Mouse (Mus musculus): ENCODE data around the gene Lrp1. TPM values are rescaled to one million over a fixed set of nuclear protein-coding genes. Genes with fewer than 3 reads are reported as not detected.

Gene Lrp1
- total and polyA plus RNA-seq, 3 experiments = 0.39 to 0.42 TPM; not detected in 1

DNA sequence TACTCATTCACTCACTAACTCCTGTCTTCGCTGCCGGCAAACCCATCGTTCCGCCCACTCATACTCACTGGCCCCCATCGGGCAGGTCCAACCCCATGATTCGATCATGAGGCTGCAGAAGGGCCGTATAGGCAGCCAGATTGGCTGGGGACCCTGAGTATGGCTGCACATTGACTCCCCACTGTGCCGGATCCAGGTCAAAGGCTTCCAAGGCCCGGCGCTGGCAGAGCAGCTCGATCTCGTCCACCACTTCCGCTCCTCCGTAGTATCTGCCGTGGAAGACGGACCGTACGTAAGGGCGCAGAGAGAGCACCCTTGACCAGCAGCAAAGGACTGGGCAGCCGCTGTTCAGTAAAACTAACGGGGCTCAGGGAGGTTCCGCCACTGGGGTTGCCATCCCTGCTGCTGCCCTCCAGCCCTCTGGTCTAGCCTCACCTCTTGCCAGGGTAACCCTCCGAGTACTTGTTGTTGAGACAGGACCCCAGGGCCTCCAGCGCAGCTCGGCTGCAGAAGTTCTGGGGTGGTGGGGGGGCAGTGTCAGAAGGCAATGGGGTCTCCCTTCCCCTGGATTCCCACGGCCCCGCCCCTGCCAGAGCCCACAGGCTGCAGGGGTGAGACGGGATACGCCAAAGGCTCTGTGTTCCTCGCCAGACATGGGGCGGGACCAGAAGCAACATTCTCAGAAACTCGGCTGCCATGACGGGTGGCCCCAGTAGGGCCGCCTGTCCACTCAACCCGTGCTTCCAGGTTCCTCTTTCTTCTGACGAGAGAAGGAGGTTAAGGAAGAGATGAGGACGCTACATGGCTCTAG lies 100.8 kb downstream of the Lrp1 start:
- Histone ChIP-seq H3K4me1 (ENCODE audit: control insufficient read depth in 1 of 2, insufficient read depth in 2 of 2, low read length in 2 of 2) (peaks cover 2 to 32% of the 10 kb centered on the region in 2 experiments; a peak in 3 of 4 replicates), H3K36me3 (ENCODE audit: control insufficient read depth in 1 of 2, insufficient read depth in 2 of 2, low read length in 2 of 2) (peaks cover 0 to 24% of the 10 kb centered on the region in 2 experiments; a peak in 3 of 4 replicates), H3K9me3 (replicated peaks; ENCODE audit: insufficient read depth, low read length) (no peaks in the 10 kb centered on the region), H3K27me3 (ENCODE audit: control insufficient read depth in 1 of 2, insufficient read depth in 2 of 2, low read length in 2 of 2) (no peaks in the 10 kb centered on the region), H3K9ac (ENCODE audit: control insufficient read depth, low read depth, low read length, poor library complexity, severe bottlenecking) (peak overlapping the region; percentile 96), H3K27ac (ENCODE audit: control insufficient read depth, low read depth, low read length) (peak overlapping the region; percentile 97; the same call in 1 of the 2 replicates), H3K79me2 (ENCODE audit: control insufficient read depth, insufficient read depth, low read length, poor library complexity) (peaks cover 29% of the 10 kb centered on the region), H3K4me3 (ENCODE audit: control insufficient read depth in 1 of 2, insufficient read depth in 1 of 2, low read depth in 2 of 2, low read length in 2 of 2) (peak overlapping the region; percentile 65 to 87)
- TF ChIP-seq ZKSCAN1 (IDR thresholded peaks at IDR 0.05; ENCODE audit: low read depth, low read length) (no peak), TBP (IDR thresholded peaks at IDR 0.05; ENCODE audit: low read depth, low read length) (no peak), ZMIZ1 (IDR thresholded peaks at IDR 0.05; ENCODE audit: low read depth, low read length) (no peak), E2F4 (IDR thresholded peaks at IDR 0.05; ENCODE audit: borderline replicate concordance, low read depth, low read length) (no peak), MXI1 (IDR thresholded peaks at IDR 0.05; ENCODE audit: low read depth, low read length) (no peak), CTCF (IDR thresholded peaks at IDR 0.05 in 2 of 3, conservative IDR thresholded peaks at IDR 0.05 in 1 of 3; ENCODE audit: control insufficient read depth in 1 of 3, insufficient read depth in 1 of 3, low read depth in 2 of 3, low read length in 3 of 3, poor library complexity in 1 of 3, severe bottlenecking in 1 of 3) (no peak), SMC3 (IDR thresholded peaks at IDR 0.05; ENCODE audit: low read depth, low read length) (no peak), MYC (IDR thresholded peaks at IDR 0.05; ENCODE audit: low read depth, low read length) (no peak), TAL1 (IDR thresholded peaks at IDR 0.05; ENCODE audit: low read length) (no peak), POLR2AphosphoS2 (IDR thresholded peaks at IDR 0.05; ENCODE audit: low read length) (no peak), SIN3A (IDR thresholded peaks at IDR 0.05; ENCODE audit: low read length) (no peak), EP300 (IDR thresholded peaks at IDR 0.05; ENCODE audit: low read depth in 1 of 2, low read length in 2 of 2) (no peak), USF2 (IDR thresholded peaks at IDR 0.05; ENCODE audit: borderline replicate concordance in 1 of 2, insufficient read depth in 1 of 2, low read depth in 1 of 2, low read length in 2 of 2) (no peak), MEF2A (IDR thresholded peaks at IDR 0.05; ENCODE audit: extremely low read depth, insufficient replicate concordance, low read depth, low read length, poor library complexity, severe bottlenecking) (no peak), BHLHE40 (IDR thresholded peaks at IDR 0.05; ENCODE audit: borderline replicate concordance, low read depth, low read length) (no peak), HCFC1 (IDR thresholded peaks at IDR 0.05; ENCODE audit: low read depth, low read length) (no peak), RAD21 (IDR thresholded peaks at IDR 0.05; ENCODE audit: low read depth, low read length) (no peak), CHD2 (IDR thresholded peaks at IDR 0.05; ENCODE audit: low read length) (no peak)
- peak; percentile 47 for DNase-seq (ENCODE audit: low read depth, low spot score)

Measured in MEL (cell line).